Mouse (Mus musculus) CH12.LX (cell line): ENCODE data around the gene Epas1. TPM values are rescaled to one million over a fixed set of nuclear protein-coding genes. Genes with fewer than 3 reads are reported as not detected.
A peak's percentile ranks its signal among the peaks of the same experiment; 100 is the strongest.

Experiments
- DNase-seq: peaks from one replicate; pipeline ENCODE4 v3.0.0-alpha.2; 2013; ENCODE audit errors: extremely low read depth
- H3K27ac ChIP-seq: 2 replicates; pipeline ENCODE4 v1.5.1; 2012; ENCODE audit warnings: low read depth, mild to moderate bottlenecking, control low read depth, moderate library complexity; ENCODE audit not compliant: insufficient read depth
- H3K27me3 ChIP-seq: replicated peaks from 2 replicates; pipeline ENCODE3; 2012; ENCODE audit warnings: inconsistent platforms
- H3K36me3 ChIP-seq, 2 experiments: replicated peaks in 1 of 2; 2 replicates each; pipeline versions ENCODE3 to v1.6.1; 2012; ENCODE audit warnings: inconsistent platforms in 1 of 2, low read length in 1 of 2, mild to moderate bottlenecking in 1 of 2, mixed read lengths in 1 of 2, moderate library complexity in 1 of 2; ENCODE audit not compliant: control insufficient read depth in 1 of 2, insufficient read depth in 1 of 2
- H3K4me1 ChIP-seq, 2 experiments: 2 replicates each; pipeline ENCODE4 v1.6.1; 2012; ENCODE audit warnings: inconsistent platforms in 1 of 2, moderate library complexity in 1 of 2; ENCODE audit not compliant: insufficient read depth in 2 of 2, control insufficient read depth in 1 of 2
- H3K4me2 ChIP-seq: 2 replicates; pipeline ENCODE4 v1.6.1; 2012; ENCODE audit warnings: low read depth, mild to moderate bottlenecking, control low read depth; ENCODE audit not compliant: poor library complexity, insufficient read depth, severe bottlenecking
- H3K4me3 ChIP-seq, 3 experiments: fragments of 150-350 bp in 1 of 3; sonication (generic) in 1 of 3; replicated peaks in 1 of 3; 2 replicates each; pipeline versions ENCODE3 to v1.5.1; 2011 to 2012; ENCODE audit warnings: low read depth in 2 of 3, low read length in 2 of 3, mild to moderate bottlenecking in 2 of 3, moderate library complexity in 2 of 3, control low read depth in 1 of 3, improper control_type of control experiment in 1 of 3, inconsistent platforms in 1 of 3, mixed read lengths in 1 of 3; ENCODE audit not compliant: poor library complexity in 1 of 3
- H3K79me2 ChIP-seq: replicated peaks from 2 replicates; pipeline ENCODE4 v1.6.1; 2012; ENCODE audit warnings: mild to moderate bottlenecking, moderate library complexity; ENCODE audit not compliant: control insufficient read depth, poor library complexity, insufficient read depth, severe bottlenecking; ENCODE audit errors: extremely low read depth
- H3K9ac ChIP-seq: 2 replicates; pipeline ENCODE4 v1.6.1; 2012; ENCODE audit warnings: low read depth, mild to moderate bottlenecking, control low read depth, moderate library complexity; ENCODE audit not compliant: insufficient read depth
- H3K9me3 ChIP-seq: replicated peaks from 2 replicates; pipeline ENCODE3; 2012; ENCODE audit warnings: low read length, inconsistent platforms, mixed read lengths
- CHD1 ChIP-seq: IDR thresholded peaks from 2 replicates; pipeline ENCODE4 v1.6.1; 2012; ENCODE audit warnings: low read depth, low read length, improper control_type of control experiment, inconsistent platforms
- CTCF ChIP-seq, 2 experiments: IDR thresholded peaks in 1 of 2; conservative IDR thresholded peaks in 1 of 2; 2 replicates each; pipeline ENCODE4 v1.5.1; 2011 to 2012; ENCODE audit warnings: low read depth in 2 of 2, low read length in 2 of 2, improper control_type of control experiment in 1 of 2, inconsistent platforms in 1 of 2, mild to moderate bottlenecking in 1 of 2, moderate library complexity in 1 of 2
- ELF1 ChIP-seq: IDR thresholded peaks from 2 replicates; pipeline ENCODE4 v1.6.1; 2014; ENCODE audit warnings: low read depth, mild to moderate bottlenecking, inconsistent platforms, low read length, improper control_type of control experiment
- EP300 ChIP-seq: IDR thresholded peaks from 2 replicates; pipeline ENCODE4 v1.6.1; 2011; ENCODE audit warnings: low read length, improper control_type of control experiment
- ETS1 ChIP-seq: conservative IDR thresholded peaks from 2 replicates; pipeline ENCODE4 v1.6.1; 2012; ENCODE audit warnings: low read depth, mild to moderate bottlenecking, inconsistent platforms, low read length, improper control_type of control experiment, moderate library complexity
- HCFC1 ChIP-seq: IDR thresholded peaks from 2 replicates; pipeline ENCODE4 v1.6.1; 2012; ENCODE audit warnings: low read depth, mild to moderate bottlenecking, inconsistent platforms, low read length, improper control_type of control experiment
- IRF4 ChIP-seq: IDR thresholded peaks from 2 replicates; pipeline ENCODE4 v1.6.1; 2014; ENCODE audit warnings: low read depth, mild to moderate bottlenecking, inconsistent platforms, low read length, improper control_type of control experiment
- MAFK ChIP-seq: IDR thresholded peaks from 2 replicates; pipeline ENCODE4 v1.6.1; 2011; ENCODE audit warnings: low read length, improper control_type of control experiment; ENCODE audit not compliant: insufficient replicate concordance
- MAZ ChIP-seq: IDR thresholded peaks from 2 replicates; pipeline ENCODE4 v1.6.1; 2012; ENCODE audit warnings: low read depth, mild to moderate bottlenecking, inconsistent platforms, low read length, improper control_type of control experiment, moderate library complexity
- MEF2A ChIP-seq: IDR thresholded peaks from 2 replicates; pipeline ENCODE4 v1.6.1; 2014; ENCODE audit warnings: low read depth, mild to moderate bottlenecking, inconsistent platforms, low read length, improper control_type of control experiment, borderline replicate concordance
- MXI1 ChIP-seq: IDR thresholded peaks from 2 replicates; pipeline ENCODE4 v1.6.1; 2011; ENCODE audit warnings: mild to moderate bottlenecking, low read depth, low read length, improper control_type of control experiment
- NELFE ChIP-seq: IDR thresholded peaks from 2 replicates; pipeline ENCODE4 v1.6.1; 2011; ENCODE audit warnings: low read depth, low read length, improper control_type of control experiment
- POLR2A ChIP-seq: IDR thresholded peaks from 2 replicates; pipeline ENCODE4 v1.6.1; 2011; ENCODE audit warnings: low read depth, mild to moderate bottlenecking, improper control_type of control experiment, low read length
- RCOR1 ChIP-seq: conservative IDR thresholded peaks from 2 replicates; pipeline ENCODE4 v1.6.1; 2012; ENCODE audit warnings: low read depth, mild to moderate bottlenecking, inconsistent platforms, low read length, improper control_type of control experiment
- SIN3A ChIP-seq: IDR thresholded peaks from 2 replicates; pipeline ENCODE4 v1.6.1; 2012; ENCODE audit warnings: low read length, improper control_type of control experiment, inconsistent platforms
- TCF12 ChIP-seq: IDR thresholded peaks from 2 replicates; pipeline ENCODE4 v1.6.1; 2014; ENCODE audit warnings: low read depth, mild to moderate bottlenecking, inconsistent platforms, low read length, improper control_type of control experiment
- UBTF ChIP-seq: IDR thresholded peaks from 2 replicates; pipeline ENCODE4 v1.6.1; 2012; ENCODE audit warnings: low read depth, mild to moderate bottlenecking, inconsistent platforms, low read length, improper control_type of control experiment, moderate library complexity
- USF2 ChIP-seq: conservative IDR thresholded peaks from 2 replicates; pipeline ENCODE4 v1.6.1; 2011; ENCODE audit warnings: low read depth, low read length, improper control_type of control experiment
- ZC3H11A ChIP-seq: IDR thresholded peaks from 2 replicates; pipeline ENCODE4 v1.6.1; 2012; ENCODE audit warnings: low read depth, mild to moderate bottlenecking, inconsistent platforms, low read length, improper control_type of control experiment
- dilution Hi-C: fragments of 300-500 bp; cut with MboI; formaldehyde crosslinking; loops from 2 replicates; pipeline ENCODE4 v1.14.3; 2020; ENCODE audit warnings: low sequenced_read_pairs; ENCODE audit not compliant: extremely low pct_unique_long_range_greater_than_20kb, extremely low pct_ligation_motif_present
- in situ Hi-C: fragments of 300-500 bp; cut with MboI; formaldehyde crosslinking; loops from 3 replicates; pipeline ENCODE4 v1.14.3; 2019; ENCODE audit warnings: low sequenced_read_pairs, low pct_ligation_motif_present, low pct_unique_long_range_greater_than_20kb, mixed read lengths
- polyA plus RNA-seq: library from polyadenylated mRNA; unstranded; fragments of >175 nt; gene quantifications from 2 replicates; pipeline ENCODE4 v1.2.1, GENCODE M21; 2012; ENCODE audit warnings: low read depth; ENCODE audit not compliant: insufficient read length
- total RNA-seq, 2 experiments: library from RNA; depleted of rRNA; stranded (reverse); fragments of 300-350 nt in 1 of 2; fragments of >200 nt in 1 of 2; gene quantifications; 2 replicates each; pipeline ENCODE4 v1.2.3; 2012 to 2014

Epas1 gene
- total and polyA plus RNA-seq, 3 experiments: 0.08 to 0.14 (median 0.11) TPM

GRCm38 (mm10) chr17:86732024-86732423 is 21.5 kb upstream of the Epas1 start:
- Histone ChIP-seq H3K27ac (no peak overlapping the region), H3K79me2 (no peaks in the 10 kb centered on the region), H3K9me3 (no peaks in the 10 kb centered on the region), H3K4me1 (peaks cover 7 to 15% of the 10 kb centered on the region in 2 experiments), H3K4me2 (0 out of 2 replicates have a peak overlapping the region, but pooled peaks have one; percentile 5), H3K27me3 (no peaks in the 10 kb centered on the region), H3K4me3 (peak overlapping the region in 1 of 3 experiments; percentile 33), H3K36me3 (no peaks in the 10 kb centered on the region), H3K9ac (no peak overlapping the region)
- dilution Hi-C loops: no loop called here
- peak; percentile 36; the same call in 1 of the 2 replicates for TF ChIP-seq HCFC1
- TF ChIP-seq ZC3H11A: no peak
- TF ChIP-seq EP300: 0 out of 2 replicates have a peak, but pooled peaks have one; percentile 7
- no peak for TF ChIP-seq MXI1
- TF ChIP-seq ETS1: no peak
- peak; percentile 30; the same call in 1 of the 2 replicates for TF ChIP-seq POLR2A
- TF ChIP-seq ELF1: peak; percentile 88
- no peak for TF ChIP-seq CHD1
- TF ChIP-seq NELFE: 0 out of 2 replicates have a peak, but pooled peaks have one; percentile 26
- in situ Hi-C loops: no loop called here
- DNase-seq: peak; percentile 42

- in situ Hi-C loops (no loop called here), dilution Hi-C loops (no loop called here)
- peaks cover 7 to 15% of the 10 kb centered on the region in 2 experiments for H3K4me1 ChIP-seq
- H3K36me3 ChIP-seq: no peaks in the 10 kb centered on the region
- H3K79me2 ChIP-seq: no peaks in the 10 kb centered on the region
- H3K9ac ChIP-seq: no peak overlapping the region
- no peak overlapping the region for H3K4me2 ChIP-seq
- no peak for TF ChIP-seq IRF4
- no peak for TF ChIP-seq RCOR1
- TF ChIP-seq MAZ: no peak
- DNase-seq: no peak
- H3K9me3 ChIP-seq: no peaks in the 10 kb centered on the region
- H3K27ac ChIP-seq: no peak overlapping the region
- peak overlapping the region in 1 of 3 experiments; percentile 33 for H3K4me3 ChIP-seq
- no peaks in the 10 kb centered on the region for H3K27me3 ChIP-seq
Measured at GRCm38 (mm10) chr17:86732522-86732921, 21.0 kb upstream of the Epas1 start.

- TF ChIP-seq USF2: no peak
- TF ChIP-seq MAFK: no peak
- TF ChIP-seq CTCF (conservative IDR thresholded peaks at IDR 0.05 in 1 of 2, IDR thresholded peaks at IDR 0.05 in 1 of 2; ENCODE audit: low read depth in 2 of 2, low read length in 2 of 2): no peak
- TF ChIP-seq SIN3A: no peak
- TF ChIP-seq MEF2A: no peak
- no peak for TF ChIP-seq UBTF
- no peak for TF ChIP-seq HCFC1
- no peak for TF ChIP-seq TCF12
- TF ChIP-seq, all 38 proteins: peak for 0
- no peak overlapping the region for H3K4me2 ChIP-seq
- H3K9ac ChIP-seq: no peak overlapping the region
- in situ Hi-C loops: no loop called here
- no peaks in the 10 kb centered on the region for H3K36me3 ChIP-seq
- no peaks in the 10 kb centered on the region for H3K27me3 ChIP-seq
- H3K27ac ChIP-seq: no peak overlapping the region
- peaks cover 7 to 15% of the 10 kb centered on the region in 2 experiments for H3K4me1 ChIP-seq
- no peaks in the 10 kb centered on the region for H3K9me3 ChIP-seq
- H3K4me3 ChIP-seq: no peak overlapping the region
- DNase-seq: no peak
- no peaks in the 10 kb centered on the region for H3K79me2 ChIP-seq
- dilution Hi-C loops: no loop called here
Measured at GRCm38 (mm10) chr17:86733644-86734043, 19.9 kb upstream of the Epas1 start.
